Mouse (Mus musculus) bone marrow macrophage, adult 2 months (primary cell): Measurements from ENCODE around the gene Lsm4. TPM values are rescaled to one million over a fixed set of nuclear protein-coding genes. Genes with fewer than 3 reads are reported as not detected.
A peak's percentile ranks its signal among the peaks of the same experiment; 100 is the strongest.

Experiments used
- H3K27ac ChIP-seq: 2 replicates; pipeline ENCODE4 v1.5.1; 2012; ENCODE audit warnings: low read depth, low read length; ENCODE audit not compliant: insufficient read depth
- H3K4me1 ChIP-seq: 2 replicates; pipeline ENCODE4 v1.6.1; 2012; ENCODE audit warnings: low read length; ENCODE audit not compliant: control insufficient read depth, insufficient read depth
- H3K4me3 ChIP-seq: 2 replicates; pipeline ENCODE4 v1.5.1; 2012; ENCODE audit warnings: mild to moderate bottlenecking, low read length, moderate library complexity; ENCODE audit not compliant: insufficient read depth
- CTCF ChIP-seq: IDR thresholded peaks from 2 replicates; pipeline ENCODE4 v1.5.1; 2012; ENCODE audit warnings: low read depth, mild to moderate bottlenecking, low read length, moderate library complexity
- POLR2A ChIP-seq: IDR thresholded peaks from 2 replicates; pipeline ENCODE4 v1.6.1; 2012; ENCODE audit warnings: mild to moderate bottlenecking, low read depth, low read length, borderline replicate concordance
- polyA plus RNA-seq: library from polyadenylated mRNA; stranded (reverse); fragments of >200 nt; gene quantifications from 2 replicates; pipeline ENCODE4 v1.2.4, GENCODE M21; 2012; ENCODE audit not compliant: missing spikeins, insufficient read depth, insufficient read length

Lsm4 gene
- polyA plus RNA-seq, 1 experiment, result 65.9 TPM

- H3K4me3 ChIP-seq, result no peak overlapping the region
- TF ChIP-seq POLR2A, result no peak
- no peak for TF ChIP-seq CTCF
- peaks cover 67% of the 10 kb centered on the region for H3K4me1 ChIP-seq
- H3K27ac ChIP-seq, result peak overlapping the region; percentile 97
Measured at GRCm38 (mm10) chr8:70648164-70648442, 24.9 kb upstream of the Lsm4 start.

GRCm38 (mm10) chr8:70648921-70649320 is 24.1 kb upstream of the Lsm4 start:
- Histone ChIP-seq H3K4me3 (peak overlapping the region; percentile 16), H3K27ac (peak overlapping the region; percentile 97), H3K4me1 (peaks cover 67% of the 10 kb centered on the region)
- no peak for TF ChIP-seq CTCF
- TF ChIP-seq POLR2A, result no peak

GRCm38 (mm10) chr8:70649324-70649723 is 23.7 kb upstream of the Lsm4 start:
- no peak for TF ChIP-seq POLR2A
- TF ChIP-seq CTCF, result no peak
- peak overlapping the region; percentile 16 for H3K4me3 ChIP-seq
- peaks cover 70% of the 10 kb centered on the region for H3K4me1 ChIP-seq
- H3K27ac ChIP-seq, result peak overlapping the region; percentile 97

GRCm38 (mm10) chr8:70650351-70650750 is 22.7 kb upstream of the Lsm4 start:
- Histone ChIP-seq H3K4me3 (no peak overlapping the region), H3K4me1 (peaks cover 69% of the 10 kb centered on the region), H3K27ac (peak overlapping the region; percentile 97)
- TF ChIP-seq POLR2A (no peak), CTCF (no peak)

GRCm38 (mm10) chr8:70653226-70653625 is 19.8 kb upstream of the Lsm4 start:
- Histone ChIP-seq H3K4me1 (peaks cover 50% of the 10 kb centered on the region), H3K27ac (peak overlapping the region; percentile 59), H3K4me3 (no peak overlapping the region)
- TF ChIP-seq CTCF, result peak; percentile 96
- TF ChIP-seq POLR2A, result no peak

GRCm38 (mm10) chr8:70654121-70654520 is 18.9 kb upstream of the Lsm4 start:
- TF ChIP-seq CTCF, result no peak
- TF ChIP-seq POLR2A, result no peak
- Histone ChIP-seq H3K4me1 (peaks cover 45% of the 10 kb centered on the region), H3K4me3 (no peak overlapping the region), H3K27ac (peak overlapping the region; percentile 66)

GRCm38 (mm10) chr8:70655469-70655868 is 17.6 kb upstream of the Lsm4 start:
- H3K4me3 ChIP-seq, result no peak overlapping the region
- TF ChIP-seq POLR2A, result no peak
- TF ChIP-seq CTCF, result no peak
- H3K27ac ChIP-seq, result no peak overlapping the region
- peaks cover 40% of the 10 kb centered on the region for H3K4me1 ChIP-seq

GRCm38 (mm10) chr8:70656193-70656790 is 16.8 kb upstream of the Lsm4 start:
- Histone ChIP-seq H3K4me1 (peaks cover 41% of the 10 kb centered on the region), H3K27ac (no peak overlapping the region), H3K4me3 (no peak overlapping the region)
- TF ChIP-seq POLR2A (no peak), CTCF (no peak)

- H3K27ac ChIP-seq, result no peak overlapping the region
- TF ChIP-seq CTCF (no peak), POLR2A (no peak)
- H3K4me3 ChIP-seq, result no peak overlapping the region
- peaks cover 41% of the 10 kb centered on the region for H3K4me1 ChIP-seq
Measured at GRCm38 (mm10) chr8:70657214-70657613, 15.8 kb upstream of the Lsm4 start.

- Histone ChIP-seq H3K4me1 (peaks cover 38% of the 10 kb centered on the region), H3K27ac (no peak overlapping the region), H3K4me3 (peak overlapping the region; percentile 94; the same call in 1 of the 2 replicates)
- TF ChIP-seq POLR2A (no peak), CTCF (no peak)
Measured at GRCm38 (mm10) chr8:70657739-70658138, 15.3 kb upstream of the Lsm4 start.
